24 mouse cellular contexts compared by ENCODE assay signal in the genomic region with DNA sequence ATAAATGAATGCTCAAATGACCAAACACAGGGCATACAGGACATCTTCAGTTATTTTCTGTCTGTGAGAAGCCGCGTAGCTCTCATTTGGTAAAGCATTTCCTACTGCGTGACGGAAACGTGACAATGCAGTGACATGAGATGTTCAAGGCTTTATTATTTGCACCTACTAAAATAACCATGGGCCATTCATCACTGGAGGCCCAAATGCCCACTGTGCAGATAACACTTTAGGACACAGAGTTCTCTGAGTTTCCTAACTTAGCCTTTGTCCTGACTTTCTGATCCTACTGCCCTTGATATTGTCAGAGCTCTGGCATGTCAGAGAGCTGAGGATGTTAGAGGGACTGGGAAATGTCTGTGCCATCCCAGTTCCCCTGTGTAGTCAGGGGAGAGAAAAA.
DNase-seq lines count a peak whose midpoint lies in the region; ATAC-seq lines count a peak whose summit lies in the region.
"Had no signal": no experiment of that assay in that cellular context is flagged by ENCODE, and none has a peak within 500 bp of the region (broad histone marks: within the 10 kb centered on the region; RNA-seq: fewer than 3 reads in every experiment).

No protein-coding gene starts in this region.

- H3K4me1 ChIP-seq in kidney, embryonic 14.5 days (ENCODE audit: control insufficient read depth, insufficient read depth, low read length): no peaks in the 10 kb centered on the region
- H3K4me1 ChIP-seq: embryonic facial prominence, embryonic 13.5 days; forebrain, embryonic 10.5 days; forebrain, embryonic 15.5 days; midbrain, embryonic 13.5 days; neural tube, embryonic 13.5 days had no signal

- no peaks in the 10 kb centered on the region for H3K9me3 ChIP-seq in kidney, embryonic 14.5 days (ENCODE audit: control insufficient read depth, low read length)
- H3K9me3 ChIP-seq: embryonic facial prominence, embryonic 13.5 days; forebrain, embryonic 10.5 days; forebrain, embryonic 15.5 days; midbrain, embryonic 13.5 days; neural tube, embryonic 13.5 days had no signal

- no peak overlapping the region for H3K9ac ChIP-seq in kidney, embryonic 14.5 days (ENCODE audit: low read depth, low read length)
- H3K9ac ChIP-seq: embryonic facial prominence, embryonic 13.5 days; forebrain, embryonic 15.5 days; liver, embryonic 14.5 days; midbrain, embryonic 13.5 days; neural tube, embryonic 13.5 days had no signal

- H3K27ac ChIP-seq in kidney, embryonic 14.5 days (ENCODE audit: low read depth, low read length): no peak overlapping the region
- H3K27ac ChIP-seq: embryonic facial prominence, embryonic 13.5 days; forebrain, embryonic 10.5 days; forebrain, embryonic 15.5 days; heart, adult 2 months; liver, embryonic 14.5 days; macrophage; midbrain, embryonic 13.5 days; neural tube, embryonic 13.5 days had no signal

- H3K4me2 ChIP-seq in kidney, embryonic 14.5 days (replicated peaks; ENCODE audit: low read depth, low read length): no peak overlapping the region
- H3K4me2 ChIP-seq: embryonic facial prominence, embryonic 13.5 days; forebrain, embryonic 15.5 days; midbrain, embryonic 13.5 days; neural tube, embryonic 13.5 days had no signal

- WGBS in kidney, embryonic 14.5 days: 79% methylated on average over 5 of the region's 5 CpGs

- DNase-seq in adrenal gland, adult (ENCODE audit: inconsistent age in 2 of 2, low spot score in 1 of 2): peak; percentile 43 to 62
- no peak for DNase-seq in adrenal gland, postnatal 10 days
- peak; percentile 6 for DNase-seq in heart, adult 8-10 months (ENCODE audit: low spot score)
- DNase-seq in heart, postnatal 10 days: no peak
- DNase-seq in kidney, adult 18-20 months: peak; percentile 21
- DNase-seq in kidney, postnatal 14 days: peak; percentile 54
- DNase-seq in thymus, adult 18-20 months: no peak
- DNase-seq: cerebellum, adult 11 months; cerebellum, adult 9-10 months; gastrocnemius, postnatal 25 days; lung, adult 2 months; lung, postnatal 10 days had no signal

- intact Hi-C loops in heart, postnatal 10 days (cut with DNase I): no loop called here

- ATAC-seq in kidney, embryonic 14.5 days (ENCODE audit: low FRiP score, low TSS enrichment): no peak
- ATAC-seq: activated CD4-positive, CD25-positive, alpha-beta regulatory T cell, adult 4 months; forebrain, embryonic 15.5 days; hindbrain, embryonic 16.5 days; midbrain, embryonic 13.5 days had no signal

- no peaks in the 10 kb centered on the region for H3K36me3 ChIP-seq in kidney, embryonic 14.5 days (ENCODE audit: control insufficient read depth, insufficient read depth, low read length)
- H3K36me3 ChIP-seq: embryonic facial prominence, embryonic 13.5 days; forebrain, embryonic 10.5 days; forebrain, embryonic 15.5 days; midbrain, embryonic 13.5 days; neural tube, embryonic 13.5 days had no signal

- H3K4me3 ChIP-seq in kidney, embryonic 14.5 days (ENCODE audit: low read length): no peak overlapping the region
- H3K4me3 ChIP-seq: embryonic facial prominence, embryonic 13.5 days; forebrain, embryonic 10.5 days; forebrain, embryonic 15.5 days; heart, adult 2 months; midbrain, embryonic 13.5 days; neural tube, embryonic 13.5 days had no signal

- H3K27me3 ChIP-seq in kidney, embryonic 14.5 days (ENCODE audit: control insufficient read depth, insufficient read depth, low read length): no peaks in the 10 kb centered on the region
- H3K27me3 ChIP-seq: CH12.LX; embryonic facial prominence, embryonic 13.5 days; forebrain, embryonic 15.5 days; neural tube, embryonic 13.5 days had no signal

Comparison
In these comparisons a context has a peak if more than half of its experiments do, and no peak if none do; other contexts are left out.
1. DNase-seq: peak in adrenal gland, adult (2 of 2), heart, adult 8-10 months (single experiment), kidney, adult 18-20 months (single experiment) and kidney, postnatal 14 days (single experiment); none in adrenal gland, postnatal 10 days (single experiment), heart, postnatal 10 days (0 of 2) and thymus, adult 18-20 months (0 of 2).